ENCODE assay signal across 14 mouse cellular contexts in the genomic region with DNA sequence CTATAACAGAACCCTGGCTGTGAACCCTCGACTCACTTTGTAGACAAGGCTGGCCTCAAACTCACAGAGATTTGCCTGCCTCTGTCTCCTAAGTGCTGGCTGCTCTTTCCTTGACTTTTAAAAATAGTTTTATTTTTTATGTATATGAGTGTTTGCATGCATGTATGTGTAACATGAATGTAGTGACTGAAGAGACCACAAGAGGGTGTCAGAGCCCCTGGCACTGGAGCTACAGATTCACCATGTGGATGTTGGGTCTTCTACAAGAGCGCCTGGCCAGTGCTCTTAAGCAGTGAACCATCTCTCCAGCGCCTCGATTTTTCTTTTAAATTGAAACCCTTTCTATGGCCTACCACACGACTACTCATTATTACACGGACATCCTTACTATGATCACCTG. TPM values are rescaled to one million over a fixed set of nuclear protein-coding genes. Genes with fewer than 3 reads are reported as not detected.
A peak's percentile ranks its signal among the peaks of the same experiment; 100 is the strongest.
DNase-seq lines count a peak whose midpoint lies in the region; ATAC-seq and TF ChIP-seq lines count a peak whose summit lies in the region.
"Had no signal": no experiment of that assay in that cellular context is flagged by ENCODE, and none has a peak within 500 bp of the region (broad histone marks: within the 10 kb centered on the region; RNA-seq: fewer than 3 reads in every experiment).

No protein-coding gene starts in this region.

- H3K9me3 ChIP-seq in heart, embryonic 10.5 days, result no peaks in the 10 kb centered on the region
- no peaks in the 10 kb centered on the region for H3K9me3 ChIP-seq in midbrain, embryonic 14.5 days (ENCODE audit: control insufficient read depth, low read length)
- H3K9me3 ChIP-seq in midbrain, embryonic 10.5 days (replicated peaks), result no peaks in the 10 kb centered on the region
- H3K9me3 ChIP-seq: embryonic facial prominence, embryonic 15.5 days; hindbrain, embryonic 12.5 days; stomach, embryonic 15.5 days had no signal

- no peak overlapping the region for H3K4me3 ChIP-seq in heart, adult 2 months
- no peak overlapping the region for H3K4me3 ChIP-seq in heart, embryonic 10.5 days
- no peak overlapping the region for H3K4me3 ChIP-seq in midbrain, embryonic 14.5 days (replicated peaks; ENCODE audit: low read depth, low read length)
- H3K4me3 ChIP-seq in midbrain, embryonic 10.5 days, result no peak overlapping the region
- H3K4me3 ChIP-seq: embryonic facial prominence, embryonic 15.5 days; hindbrain, embryonic 12.5 days; stomach, embryonic 15.5 days had no signal

- H3K4me1 ChIP-seq in heart, adult 2 months (ENCODE audit: control insufficient read depth, insufficient read depth, low read length), result no peaks in the 10 kb centered on the region
- H3K4me1 ChIP-seq in heart, embryonic 10.5 days, result peaks cover 23% of the 10 kb centered on the region; the same call in 1 of the 2 replicates
- no peaks in the 10 kb centered on the region for H3K4me1 ChIP-seq in midbrain, embryonic 14.5 days (ENCODE audit: control insufficient read depth, insufficient read depth, low read length)
- H3K4me1 ChIP-seq in midbrain, embryonic 10.5 days, result no peaks in the 10 kb centered on the region
- H3K4me1 ChIP-seq: embryonic facial prominence, embryonic 15.5 days; hindbrain, embryonic 12.5 days; stomach, embryonic 15.5 days had no signal

- no peak overlapping the region for H3K9ac ChIP-seq in heart, adult 2 months (ENCODE audit: low read depth, low read length)
- H3K9ac ChIP-seq in midbrain, embryonic 14.5 days (replicated peaks; ENCODE audit: low read length), result no peak overlapping the region
- H3K9ac ChIP-seq: embryonic facial prominence, embryonic 15.5 days; hindbrain, embryonic 12.5 days; stomach, embryonic 15.5 days had no signal

- intact Hi-C loops in heart, adult 2 months (cut with DNase I), result no loop called here

- ATAC-seq in midbrain, embryonic 14.5 days (ENCODE audit: low FRiP score, low TSS enrichment), result no peak

- no peak for TF ChIP-seq EP300 in heart, adult 2 months (IDR thresholded peaks at IDR 0.05; ENCODE audit: insufficient read depth, low read depth, low read length)

- DNase-seq in heart, adult 2 months, result no peak
- DNase-seq in heart, embryonic 10.5 days (ENCODE audit: low spot score), result no peak
- DNase-seq in midbrain, embryonic 14.5 days, result peak; percentile 35
- DNase-seq in midbrain, embryonic 10.5 days (ENCODE audit: low spot score), result no peak
- DNase-seq in c-Kit-positive CD71-positive TER-119-negative erythroid progenitor cells, embryonic 14.5 days (ENCODE audit: low read depth), result peak; percentile 34
- peak; percentile 39 for DNase-seq in splenic B cell, adult 2 months (ENCODE audit: low read depth, low spot score)
- no peak for DNase-seq in cerebellum, postnatal 25 days
- no peak for DNase-seq in spleen, postnatal 10 days (ENCODE audit: low spot score in 2 of 2)
- DNase-seq: adrenal gland, adult 8-10 months; cerebellum, adult 11-12 months; kidney, postnatal 14 days had no signal

- no peak overlapping the region for H3K27ac ChIP-seq in heart, adult 2 months
- no peak overlapping the region for H3K27ac ChIP-seq in heart, embryonic 10.5 days
- no peak overlapping the region for H3K27ac ChIP-seq in midbrain, embryonic 14.5 days (replicated peaks; ENCODE audit: low read depth, low read length)
- H3K27ac ChIP-seq in midbrain, embryonic 10.5 days (replicated peaks), result no peak overlapping the region
- H3K27ac ChIP-seq: embryonic facial prominence, embryonic 15.5 days; hindbrain, embryonic 12.5 days; stomach, embryonic 15.5 days had no signal

- TF ChIP-seq POLR2A in heart, adult 2 months (IDR thresholded peaks at IDR 0.05; ENCODE audit: insufficient read depth, low read depth, low read length), result no peak

- TF ChIP-seq CTCF in heart, adult 2 months (IDR thresholded peaks at IDR 0.05), result peak; percentile 24; the same call in 1 of the 2 replicates

- H3K36me3 ChIP-seq in heart, adult 2 months (ENCODE audit: control insufficient read depth, insufficient read depth, low read length), result no peaks in the 10 kb centered on the region
- H3K36me3 ChIP-seq in heart, embryonic 10.5 days, result peaks cover 20% of the 10 kb centered on the region; the same call in 1 of the 2 replicates
- H3K36me3 ChIP-seq in midbrain, embryonic 14.5 days (ENCODE audit: control insufficient read depth, insufficient read depth, low read length), result peaks cover 75% of the 10 kb centered on the region
- peaks cover 40% of the 10 kb centered on the region for H3K36me3 ChIP-seq in midbrain, embryonic 10.5 days
- H3K36me3 ChIP-seq in splenic B cell, adult 2 months (ENCODE audit: control insufficient read depth, insufficient read depth, low read length, poor library complexity, severe bottlenecking), result peaks cover 7% of the 10 kb centered on the region; the same call in 1 of the 2 replicates

- H3K4me2 ChIP-seq in midbrain, embryonic 14.5 days (ENCODE audit: low read length), result no peak overlapping the region
- H3K4me2 ChIP-seq: embryonic facial prominence, embryonic 15.5 days; hindbrain, embryonic 12.5 days; stomach, embryonic 15.5 days had no signal

- WGBS in heart, adult 2 months, result 95% methylated on average over 6 of the region's 6 CpGs
- 88% methylated on average over 6 of the region's 6 CpGs for WGBS in heart, embryonic 10.5 days
- 91% methylated on average over 6 of the region's 6 CpGs for WGBS in midbrain, embryonic 14.5 days
- 89% methylated on average over 6 of the region's 6 CpGs for WGBS in midbrain, embryonic 10.5 days

- no peaks in the 10 kb centered on the region for H3K79me2 ChIP-seq in heart, adult 2 months (replicated peaks; ENCODE audit: control insufficient read depth, insufficient read depth, low read length)

- H3K27me3 ChIP-seq in heart, adult 2 months (ENCODE audit: control insufficient read depth, insufficient read depth, low read length), result no peaks in the 10 kb centered on the region
- H3K27me3 ChIP-seq in heart, embryonic 10.5 days (ENCODE audit: insufficient read depth, poor library complexity, severe bottlenecking), result no peaks in the 10 kb centered on the region
- no peaks in the 10 kb centered on the region for H3K27me3 ChIP-seq in midbrain, embryonic 14.5 days (ENCODE audit: control insufficient read depth, insufficient read depth, low read length)
- no peaks in the 10 kb centered on the region for H3K27me3 ChIP-seq in midbrain, embryonic 10.5 days (ENCODE audit: low read depth, poor library complexity, severe bottlenecking)
- H3K27me3 ChIP-seq in splenic B cell, adult 2 months (ENCODE audit: control insufficient read depth, insufficient read depth, low read length, poor library complexity, severe bottlenecking), result no peaks in the 10 kb centered on the region
- H3K27me3 ChIP-seq: embryonic facial prominence, embryonic 15.5 days; hindbrain, embryonic 12.5 days; stomach, embryonic 15.5 days had no signal

RNA-seq across cellular contexts. Expression of a gene that starts 18.9 kb away (rescaled TPM):
- 10 to 100 TPM; 24.2 to 27.5 TPM for total RNA-seq in heart, adult 2 months (2021)
- polyA plus RNA-seq in heart, adult 2 months (2012; rRNA removed), result 8.2 TPM in 2 replicates
- 53.1 TPM in 2 replicates for polyA plus RNA-seq in heart, embryonic 10.5 days (2016; fragmentation: Nextera tagmentation; extraction: Ambion mirVana)
- 42.6 and 52.6 TPM in 2 replicates for polyA plus RNA-seq in midbrain, embryonic 14.5 days (2014; fragmentation: Nextera tagmentation; extraction: Ambion mirVana)
- polyA plus RNA-seq in midbrain, embryonic 10.5 days (2016; fragmentation: Nextera tagmentation; extraction: Ambion mirVana), result 57.1 and 67.8 TPM in 2 replicates

RNA-seq across cellular contexts. Expression of a gene that starts 57.3 kb away (rescaled TPM):
- total RNA-seq in heart, adult 2 months (2021), result 10 to 100 TPM; 28.7 to 28.9 TPM
- 21.2 and 23.4 TPM in 2 replicates for polyA plus RNA-seq in heart, adult 2 months (2012; rRNA removed)
- 14.3 and 16.5 TPM in 2 replicates for polyA plus RNA-seq in heart, embryonic 10.5 days (2016; fragmentation: Nextera tagmentation; extraction: Ambion mirVana)
- 68.6 and 71.9 TPM in 2 replicates for polyA plus RNA-seq in midbrain, embryonic 14.5 days (2014; fragmentation: Nextera tagmentation; extraction: Ambion mirVana)
- polyA plus RNA-seq in midbrain, embryonic 10.5 days (2016; fragmentation: Nextera tagmentation; extraction: Ambion mirVana), result 14.8 and 18.1 TPM in 2 replicates

Comparison
In these comparisons a context has a peak if more than half of its experiments do, and no peak if none do; other contexts are left out.
1. DNase-seq: peak in midbrain, embryonic 14.5 days (single experiment), c-Kit-positive CD71-positive TER-119-negative erythroid progenitor cells, embryonic 14.5 days (single experiment) and splenic B cell, adult 2 months (single experiment); none in heart, adult 2 months (0 of 2), heart, embryonic 10.5 days (single experiment), midbrain, embryonic 10.5 days (single experiment), cerebellum, postnatal 25 days (0 of 2) and spleen, postnatal 10 days (0 of 2).